Mouse (Mus musculus) kidney, adult 2 months (tissue): Measurements from ENCODE around the gene Anxa5. TPM values are rescaled to one million over a fixed set of nuclear protein-coding genes. Genes with fewer than 3 reads are reported as not detected.

Experiments used
- DNase-seq: peaks from one replicate; pipeline ENCODE4 v3.0.0; 2021
- H3K27ac ChIP-seq: fragments of 200-500 bp; 2 replicates; pipeline ENCODE4 v1.5.1; 2012; ENCODE audit warnings: low read depth, low read length, control low read depth, inconsistent platforms; ENCODE audit not compliant: insufficient read depth
- H3K27me3 ChIP-seq: fragments of 200-500 bp; replicated peaks from 2 replicates; pipeline ENCODE4 v1.6.1; 2012; ENCODE audit warnings: mild to moderate bottlenecking, moderate library complexity, low read length, inconsistent platforms; ENCODE audit not compliant: control insufficient read depth, insufficient read depth
- H3K36me3 ChIP-seq: fragments of 200-500 bp; 2 replicates; pipeline ENCODE4 v1.6.1; 2012; ENCODE audit warnings: mild to moderate bottlenecking, moderate library complexity, low read length, inconsistent platforms; ENCODE audit not compliant: control insufficient read depth, insufficient read depth
- H3K4me1 ChIP-seq: fragments of 200-500 bp; 2 replicates; pipeline ENCODE4 v1.6.1; 2011; ENCODE audit warnings: low read length; ENCODE audit not compliant: control insufficient read depth, insufficient read depth
- H3K4me3 ChIP-seq: fragments of 200-500 bp; 2 replicates; pipeline ENCODE4 v1.5.1; 2011; ENCODE audit warnings: mild to moderate bottlenecking, low read depth, low read length, control low read depth; ENCODE audit not compliant: insufficient read depth
- CTCF ChIP-seq: fragments of 200-500 bp; conservative IDR thresholded peaks from 2 replicates; pipeline ENCODE4 v1.5.1; 2011; ENCODE audit warnings: low read depth, mild to moderate bottlenecking, control low read depth, low read length, moderate library complexity, mixed read lengths; ENCODE audit not compliant: insufficient read depth, insufficient read length
- POLR2A ChIP-seq: fragments of 200-500 bp; IDR thresholded peaks from one replicate; pipeline ENCODE4 v1.6.1; 2011; ENCODE audit warnings: low read depth, low read length, control low read depth
- WGBS: fragments of 180-500 bp; shearing (Covaris S2); methylation state at CpG from one replicate; pipeline ENCODE4 v1.1.7; 2018; 5-methylcytosine and 5-hydroxymethylcytosine counted together
- polyA plus RNA-seq: library from polyadenylated mRNA; depleted of rRNA; stranded (reverse); fragments of >200 nt; gene quantifications from 2 replicates; pipeline ENCODE4 v1.2.3, GENCODE M21; 2012

The Anxa5 gene
- polyA plus RNA-seq, 1 experiment = 300 TPM

- H3K4me3 ChIP-seq = no peak overlapping the region
- H3K4me1 ChIP-seq = no peaks in the 10 kb centered on the region
- H3K27me3 ChIP-seq = no peaks in the 10 kb centered on the region
- DNase-seq = no peak
- no peak overlapping the region for H3K27ac ChIP-seq
- 71% methylated on average over 10 of the region's 10 CpGs for whole genome bisulfite sequencing
- no peak for TF ChIP-seq POLR2A
- no peak for TF ChIP-seq CTCF
- H3K36me3 ChIP-seq = no peaks in the 10 kb centered on the region
These were observed 30.4 kb upstream of the Anxa5 start for GRCm38 (mm10) chr3:36505809-36506735.

- TF ChIP-seq POLR2A (no peak), CTCF (no peak)
- Histone ChIP-seq H3K36me3 (no peaks in the 10 kb centered on the region), H3K4me3 (no peak overlapping the region), H3K27ac (no peak overlapping the region), H3K27me3 (no peaks in the 10 kb centered on the region), H3K4me1 (no peaks in the 10 kb centered on the region)
- no peak for DNase-seq
- WGBS = 85% methylated on average over 8 of the region's 8 CpGs
These were observed 29.6 kb upstream of the Anxa5 start for GRCm38 (mm10) chr3:36505306-36505705.

GRCm38 (mm10) chr3:36501546-36501945 is 25.9 kb upstream of the Anxa5 start:
- no peaks in the 10 kb centered on the region for H3K36me3 ChIP-seq
- H3K27me3 ChIP-seq = no peaks in the 10 kb centered on the region
- no peak overlapping the region for H3K27ac ChIP-seq
- no peak for TF ChIP-seq CTCF
- no peak for TF ChIP-seq POLR2A
- no peak for DNase-seq
- 67% methylated on average over 7 of the region's 7 CpGs for whole genome bisulfite sequencing
- no peaks in the 10 kb centered on the region for H3K4me1 ChIP-seq
- no peak overlapping the region for H3K4me3 ChIP-seq

- Histone ChIP-seq H3K36me3 (no peaks in the 10 kb centered on the region), H3K27ac (no peak overlapping the region), H3K27me3 (no peaks in the 10 kb centered on the region), H3K4me1 (no peaks in the 10 kb centered on the region), H3K4me3 (no peak overlapping the region)
- TF ChIP-seq CTCF = no peak
- no peak for TF ChIP-seq POLR2A
- 81% methylated on average over 8 of the region's 8 CpGs for WGBS
- no peak for DNase-seq
These were observed 25.3 kb upstream of the Anxa5 start for GRCm38 (mm10) chr3:36500976-36501375.

- Histone ChIP-seq H3K4me3 (no peak overlapping the region), H3K4me1 (no peaks in the 10 kb centered on the region), H3K36me3 (no peaks in the 10 kb centered on the region), H3K27ac (no peak overlapping the region), H3K27me3 (no peaks in the 10 kb centered on the region)
- no peak for DNase-seq
- WGBS = 94% methylated on average over 7 of the region's 7 CpGs
- TF ChIP-seq POLR2A (no peak), CTCF (no peak)
These were observed 23.7 kb upstream of the Anxa5 start for GRCm38 (mm10) chr3:36499418-36499817.

GRCm38 (mm10) chr3:36498224-36498623 is 22.5 kb upstream of the Anxa5 start:
- WGBS = 82% methylated on average over 6 of the region's 6 CpGs
- Histone ChIP-seq H3K4me3 (no peak overlapping the region), H3K4me1 (no peaks in the 10 kb centered on the region), H3K27me3 (no peaks in the 10 kb centered on the region), H3K27ac (no peak overlapping the region), H3K36me3 (no peaks in the 10 kb centered on the region)
- DNase-seq = no peak
- no peak for TF ChIP-seq POLR2A
- TF ChIP-seq CTCF = no peak

GRCm38 (mm10) chr3:36496746-36497145 is 21.1 kb upstream of the Anxa5 start:
- Histone ChIP-seq H3K27ac (no peak overlapping the region), H3K4me3 (no peak overlapping the region), H3K27me3 (no peaks in the 10 kb centered on the region), H3K36me3 (no peaks in the 10 kb centered on the region), H3K4me1 (no peaks in the 10 kb centered on the region)
- TF ChIP-seq CTCF = peak; percentile 78
- TF ChIP-seq POLR2A = no peak
- WGBS = 14% methylated on average over 14 of the region's 14 CpGs
- DNase-seq = peak; percentile 64
